Mouse (Mus musculus): ENCODE data around the gene Myo16.

DNA sequence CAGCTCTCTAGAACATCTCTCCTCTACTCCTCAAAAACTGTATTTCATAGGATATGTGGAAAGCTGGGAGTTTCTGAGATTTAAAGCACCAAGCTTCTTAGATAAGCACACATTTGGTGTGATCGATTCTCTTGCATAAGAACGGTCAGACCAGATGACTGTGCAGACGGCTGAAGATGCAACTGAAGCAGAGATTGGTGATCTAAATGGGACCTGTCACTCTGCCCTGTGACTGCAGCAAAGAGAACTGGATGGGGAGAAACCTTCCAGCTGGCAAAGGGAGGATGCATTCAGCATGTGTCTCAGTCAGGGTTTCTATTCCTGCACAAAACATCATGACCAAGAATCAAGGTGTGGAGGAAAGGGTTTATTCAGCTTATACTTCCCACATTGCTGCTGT lies 318.7 kb downstream of the Myo16 start:
- TF ChIP-seq USF1 (IDR thresholded peaks at IDR 0.05; ENCODE audit: low read depth) (no peak), CTCF (IDR thresholded peaks at IDR 0.05; ENCODE audit: control insufficient read depth, insufficient read depth, insufficient read length) (no peak), MAX (IDR thresholded peaks at IDR 0.05) (no peak), CEBPB (IDR thresholded peaks at IDR 0.05; ENCODE audit: low read depth) (no peak), MYOG (IDR thresholded peaks at IDR 0.05; ENCODE audit: control insufficient read depth, extremely low read depth, insufficient read length) (no peak)

All from C2C12 (cell line).